ENCODE assay signal across 8 mouse cellular contexts in the genomic region with DNA sequence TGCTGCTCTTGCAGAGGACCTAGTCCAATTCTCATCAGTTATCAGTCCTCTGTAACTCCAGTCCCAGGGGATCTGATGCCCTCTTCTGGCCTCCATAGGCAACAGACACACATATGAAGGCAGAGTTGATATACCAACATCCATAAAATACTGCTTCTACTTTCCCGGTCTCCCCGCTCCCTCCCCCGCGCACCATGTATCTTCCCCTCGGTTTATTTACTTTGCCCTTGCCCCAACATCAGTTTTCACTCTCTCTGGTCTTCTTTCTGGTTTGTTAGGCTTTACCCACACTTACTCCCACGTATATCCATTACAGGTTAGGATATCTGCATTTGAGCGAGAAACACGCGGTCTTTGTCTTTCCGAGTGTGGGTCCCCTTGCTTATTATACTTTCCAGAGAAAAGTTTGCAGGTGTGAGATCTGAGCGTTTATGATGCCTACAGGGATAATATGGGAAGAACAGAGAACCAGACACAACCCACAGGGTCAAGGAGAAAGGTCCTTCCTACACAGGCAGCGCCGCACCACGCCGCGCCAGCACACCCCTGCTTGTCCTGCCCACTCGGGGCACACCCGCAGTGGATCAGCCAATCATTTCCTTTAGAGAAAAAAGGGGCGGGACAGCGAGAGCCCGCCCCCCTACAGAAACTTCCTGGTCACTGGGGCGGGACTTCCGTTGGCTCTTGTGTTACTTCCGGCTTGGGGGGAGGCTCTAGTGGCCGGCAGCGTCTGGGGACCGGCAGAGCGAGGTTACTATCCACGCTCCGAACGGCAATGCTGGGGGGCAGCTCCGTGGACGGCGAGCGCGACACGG. TPM values are rescaled to one million over a fixed set of nuclear protein-coding genes. Genes with fewer than 3 reads are reported as not detected.
DNase-seq lines count a peak whose midpoint lies in the region; ATAC-seq and TF ChIP-seq lines count a peak whose summit lies in the region.

A gene (plus strand): TSS at position 673 of the 815 bp plus-strand sequence.

- TF ChIP-seq CTCF in bone marrow, adult 2 months (IDR thresholded peaks at IDR 0.05; ENCODE audit: control insufficient read depth, insufficient read depth, low read length): 0 out of 2 replicates have a peak, but pooled peaks have one; percentile 14
- TF ChIP-seq CTCF in midbrain, postnatal 0 days (IDR thresholded peaks at IDR 0.05): peak; percentile 68

- peak; percentile 97 for DNase-seq in 416B (ENCODE audit: low read depth)
- peak; percentile 91 for DNase-seq in heart, adult 8-10 months (ENCODE audit: low spot score)
- DNase-seq in kidney, adult 9 months: peak; percentile 96
- DNase-seq in limb, embryonic 14.5 days (ENCODE audit: low spot score): peak; percentile 97
- peak; percentile 97 for DNase-seq in midbrain, postnatal 0 days (ENCODE audit: low spot score)
- peak; percentile 85 to 89 for DNase-seq in spleen, postnatal 14 days (ENCODE audit: low spot score in 2 of 2)

- peak within 1 kb of the TSS; percentile 69 for H3K9ac ChIP-seq in embryonic facial prominence, embryonic 15.5 days
- peak within 1 kb of the TSS; percentile 67 for H3K9ac ChIP-seq in limb, embryonic 14.5 days (ENCODE audit: low read depth, low read length, severe bottlenecking)
- peak within 1 kb of the TSS; percentile 81 for H3K9ac ChIP-seq in midbrain, postnatal 0 days (replicated peaks; ENCODE audit: low read length, poor library complexity, severe bottlenecking)

- H3K4me1 ChIP-seq in bone marrow, adult 2 months (ENCODE audit: control insufficient read depth, insufficient read depth, low read length): no peaks in the 10 kb centered on the region; the same call in 1 of the 2 replicates
- H3K4me1 ChIP-seq in embryonic facial prominence, embryonic 15.5 days: peaks cover 10% of the 10 kb centered on the region
- H3K4me1 ChIP-seq in limb, embryonic 14.5 days (ENCODE audit: control insufficient read depth, insufficient read depth, low read length): peaks cover 10% of the 10 kb centered on the region
- no peaks in the 10 kb centered on the region for H3K4me1 ChIP-seq in midbrain, postnatal 0 days (ENCODE audit: insufficient read depth, low read length)

- no peaks in the 10 kb centered on the region for H3K9me3 ChIP-seq in embryonic facial prominence, embryonic 15.5 days (replicated peaks)
- no peaks in the 10 kb centered on the region for H3K9me3 ChIP-seq in limb, embryonic 14.5 days (ENCODE audit: control insufficient read depth, low read length)
- H3K9me3 ChIP-seq in midbrain, postnatal 0 days (ENCODE audit: low read length): no peaks in the 10 kb centered on the region

- no peaks in the 10 kb centered on the region for H3K27me3 ChIP-seq in embryonic facial prominence, embryonic 15.5 days
- H3K27me3 ChIP-seq in limb, embryonic 14.5 days (ENCODE audit: control insufficient read depth, insufficient read depth, low read length): no peaks in the 10 kb centered on the region
- no peaks in the 10 kb centered on the region for H3K27me3 ChIP-seq in midbrain, postnatal 0 days (ENCODE audit: insufficient read depth, low read length)

- peak within 1 kb of the TSS; percentile 78 for H3K4me2 ChIP-seq in embryonic facial prominence, embryonic 15.5 days (replicated peaks)
- peak within 1 kb of the TSS; percentile 55 for H3K4me2 ChIP-seq in limb, embryonic 14.5 days (replicated peaks; ENCODE audit: low read depth, low read length, severe bottlenecking)
- H3K4me2 ChIP-seq in midbrain, postnatal 0 days (ENCODE audit: low read depth, low read length, poor library complexity, severe bottlenecking): peak within 1 kb of the TSS; percentile 71

- peak within 1 kb of the TSS; percentile 96 for H3K27ac ChIP-seq in bone marrow, adult 2 months (ENCODE audit: control insufficient read depth, insufficient read depth, low read depth, low read length, poor library complexity)
- peak within 1 kb of the TSS; percentile 61 for H3K27ac ChIP-seq in embryonic facial prominence, embryonic 15.5 days (replicated peaks)
- H3K27ac ChIP-seq in limb, embryonic 14.5 days (replicated peaks; ENCODE audit: low read depth, low read length): no peak within 1 kb of the TSS; the same call in 1 of the 2 replicates
- peak within 1 kb of the TSS; percentile 63 for H3K27ac ChIP-seq in midbrain, postnatal 0 days (ENCODE audit: low read depth, low read length)

- peak; percentile 97 for ATAC-seq in embryonic facial prominence, embryonic 15.5 days (ENCODE audit: insufficient number of reproducible peaks, low FRiP score, low TSS enrichment, low read depth)
- ATAC-seq in limb, embryonic 14.5 days (ENCODE audit: low FRiP score, low read depth): peak; percentile 99
- peak; percentile 99 for ATAC-seq in midbrain, postnatal 0 days (ENCODE audit: low FRiP score)

- TF ChIP-seq POLR2A in bone marrow, adult 2 months (IDR thresholded peaks at IDR 0.05; ENCODE audit: borderline replicate concordance, control insufficient read depth, low read depth, low read length): peak; percentile 84
- 0 out of 2 replicates have a peak, but pooled peaks have one; percentile 48 for TF ChIP-seq POLR2A in limb, embryonic 14.5 days (IDR thresholded peaks at IDR 0.05; ENCODE audit: borderline replicate concordance, extremely low read depth, insufficient read depth, insufficient read length)

- H3K36me3 ChIP-seq in embryonic facial prominence, embryonic 15.5 days: no peaks in the 10 kb centered on the region
- no peaks in the 10 kb centered on the region for H3K36me3 ChIP-seq in limb, embryonic 14.5 days (ENCODE audit: control insufficient read depth, insufficient read depth, low read length)
- H3K36me3 ChIP-seq in midbrain, postnatal 0 days (ENCODE audit: insufficient read depth, low read length): no peaks in the 10 kb centered on the region

- WGBS in bone marrow, adult 2 months: under 1% methylated on average over 37 of the region's 37 CpGs
- WGBS in embryonic facial prominence, embryonic 15.5 days: under 1% methylated on average over 37 of the region's 37 CpGs
- WGBS in limb, embryonic 14.5 days: 1% methylated on average over 22 of the region's 37 CpGs
- under 1% methylated on average over 37 of the region's 37 CpGs for WGBS in midbrain, postnatal 0 days

- H3K4me3 ChIP-seq in bone marrow, adult 2 months (replicated peaks; ENCODE audit: control insufficient read depth, low read depth, low read length): peak within 1 kb of the TSS; percentile 88
- H3K4me3 ChIP-seq in embryonic facial prominence, embryonic 15.5 days (replicated peaks): peak within 1 kb of the TSS; percentile 90
- H3K4me3 ChIP-seq in limb, embryonic 14.5 days (replicated peaks; ENCODE audit: low read length): peak within 1 kb of the TSS; percentile 80
- H3K4me3 ChIP-seq in midbrain, postnatal 0 days (ENCODE audit: low read depth, low read length): peak within 1 kb of the TSS; percentile 72

RNA-seq across cellular contexts. Expression of the gene that starts here (rescaled TPM):
- 67.6 and 84.5 TPM in 2 replicates for polyA plus RNA-seq in bone marrow, adult 2 months (2011; ENCODE audit: insufficient read depth, insufficient read length, low replicate concordance, missing spikeins)
- polyA plus RNA-seq in embryonic facial prominence, embryonic 15.5 days (2015; fragmentation: Nextera tagmentation; extraction: Ambion mirVana): 37.2 and 38.7 TPM in 2 replicates
- total RNA-seq in heart, adult 8-10 months (2022): 10 to 100 TPM; 19.0 to 22.3 (median 21.3) TPM
- polyA plus RNA-seq in limb, embryonic 14.5 days (2012; rRNA removed): 24.7 and 25.8 TPM in 2 replicates
- polyA plus RNA-seq in limb, embryonic 14.5 days (2014; fragmentation: Nextera tagmentation; extraction: Ambion mirVana): 40.6 and 44.8 TPM in 2 replicates
- total RNA-seq in midbrain, postnatal 0 days (2014; rRNA removed): 24.9 and 28.8 TPM in 2 replicates
- 32.6 and 34.8 TPM in 2 replicates for polyA plus RNA-seq in midbrain, postnatal 0 days (2015; fragmentation: Nextera tagmentation; extraction: Ambion mirVana)
